Mouse (Mus musculus) heart, embryonic 16.5 days (tissue): ENCODE results near the gene Mfsd6l. TPM values are rescaled to one million over a fixed set of nuclear protein-coding genes. Genes with fewer than 3 reads are reported as not detected.

Source experiments
- ATAC-seq: fragments of 200-750 bp; cut with Nextera tagmentation; replicated peaks from 2 replicates; pipeline ENCODE4 v1.8.0; 2017; ENCODE audit warnings: moderate number of reproducible peaks; ENCODE audit not compliant: insufficient read depth, low FRiP score; ENCODE audit errors: extremely low read depth
- H3K27ac ChIP-seq: fragments of 300-500 bp; sonication (generic); 2 replicates; pipeline ENCODE4 v1.5.1; 2014; ENCODE audit warnings: mild to moderate bottlenecking, low read length, control low read depth, moderate library complexity
- H3K27me3 ChIP-seq: fragments of 300-500 bp; sonication (generic); 2 replicates; pipeline ENCODE4 v1.6.1; 2014; ENCODE audit warnings: low read length, mixed read lengths; ENCODE audit not compliant: control insufficient read depth, insufficient read depth
- H3K36me3 ChIP-seq: fragments of 300-500 bp; sonication (generic); 2 replicates; pipeline ENCODE4 v1.6.1; 2014; ENCODE audit not compliant: control insufficient read depth, insufficient read depth
- H3K4me1 ChIP-seq: fragments of 300-500 bp; sonication (generic); 2 replicates; pipeline ENCODE4 v1.6.1; 2014; ENCODE audit warnings: low read length, mixed read lengths; ENCODE audit not compliant: control insufficient read depth, insufficient read depth
- H3K4me2 ChIP-seq: fragments of 300-500 bp; sonication (generic); 2 replicates; pipeline ENCODE4 v1.6.1; 2014; ENCODE audit warnings: low read depth, mild to moderate bottlenecking, control low read depth, low read length
- H3K4me3 ChIP-seq: fragments of 300-500 bp; sonication (generic); 2 replicates; pipeline ENCODE4 v1.5.1; 2014; ENCODE audit warnings: mild to moderate bottlenecking, control low read depth, low read length
- H3K9ac ChIP-seq: fragments of 300-500 bp; sonication (generic); 2 replicates; pipeline ENCODE4 v1.6.1; 2014; ENCODE audit warnings: low read length, control low read depth
- H3K9me3 ChIP-seq: fragments of 300-500 bp; sonication (generic); replicated peaks from 2 replicates; pipeline ENCODE4 v1.6.1; 2016; ENCODE audit warnings: low read length; ENCODE audit not compliant: control insufficient read depth
- WGBS: fragments of 180-500 bp; shearing (Covaris S2); extraction: QIAGEN DNeasy Blood & Tissue Kit; methylation state at CpG from one replicate; pipeline ENCODE4 v1.1.7; 2014; 5-methylcytosine and 5-hydroxymethylcytosine counted together
- polyA plus RNA-seq: library from polyadenylated mRNA; unstranded; fragments of >200 nt; fragmentation: Nextera tagmentation; extraction: Ambion mirVana; gene quantifications from 2 replicates; pipeline ENCODE4 v1.2.1, GENCODE M21; 2015

Mfsd6l gene
- polyA plus RNA-seq, 1 experiment from 2014 or later, result 0.17 TPM

DNA sequence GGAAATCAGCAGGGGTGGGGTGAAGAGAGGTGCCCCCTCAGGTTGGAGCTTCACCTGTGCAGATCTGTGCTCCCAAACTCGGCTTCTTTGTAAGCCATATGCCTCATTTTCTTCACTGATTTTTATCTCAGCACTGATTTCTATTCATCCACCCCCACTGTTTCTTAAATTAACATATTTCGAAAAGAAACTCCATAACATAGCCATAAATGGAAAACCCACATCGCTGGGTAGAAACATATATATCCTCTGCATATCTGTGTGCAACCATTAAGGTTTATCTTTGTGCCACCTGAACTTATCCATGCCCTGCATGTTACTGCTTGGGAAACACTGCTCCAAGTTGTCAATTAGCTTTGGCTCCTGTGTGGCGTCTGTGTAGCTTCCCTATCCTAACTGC lies 29.5 kb upstream of the Mfsd6l start:
- no peak overlapping the region for H3K9ac ChIP-seq
- no peaks in the 10 kb centered on the region for H3K36me3 ChIP-seq
- H3K4me1 ChIP-seq, result no peaks in the 10 kb centered on the region
- H3K4me3 ChIP-seq, result no peak overlapping the region
- H3K9me3 ChIP-seq, result no peaks in the 10 kb centered on the region
- H3K27me3 ChIP-seq, result no peaks in the 10 kb centered on the region; the same call in 1 of the 2 replicates
- ATAC-seq, result no peak
- H3K27ac ChIP-seq, result no peak overlapping the region
- 71% methylated on average over 4 of the region's 4 CpGs for WGBS
- no peak overlapping the region for H3K4me2 ChIP-seq

DNA sequence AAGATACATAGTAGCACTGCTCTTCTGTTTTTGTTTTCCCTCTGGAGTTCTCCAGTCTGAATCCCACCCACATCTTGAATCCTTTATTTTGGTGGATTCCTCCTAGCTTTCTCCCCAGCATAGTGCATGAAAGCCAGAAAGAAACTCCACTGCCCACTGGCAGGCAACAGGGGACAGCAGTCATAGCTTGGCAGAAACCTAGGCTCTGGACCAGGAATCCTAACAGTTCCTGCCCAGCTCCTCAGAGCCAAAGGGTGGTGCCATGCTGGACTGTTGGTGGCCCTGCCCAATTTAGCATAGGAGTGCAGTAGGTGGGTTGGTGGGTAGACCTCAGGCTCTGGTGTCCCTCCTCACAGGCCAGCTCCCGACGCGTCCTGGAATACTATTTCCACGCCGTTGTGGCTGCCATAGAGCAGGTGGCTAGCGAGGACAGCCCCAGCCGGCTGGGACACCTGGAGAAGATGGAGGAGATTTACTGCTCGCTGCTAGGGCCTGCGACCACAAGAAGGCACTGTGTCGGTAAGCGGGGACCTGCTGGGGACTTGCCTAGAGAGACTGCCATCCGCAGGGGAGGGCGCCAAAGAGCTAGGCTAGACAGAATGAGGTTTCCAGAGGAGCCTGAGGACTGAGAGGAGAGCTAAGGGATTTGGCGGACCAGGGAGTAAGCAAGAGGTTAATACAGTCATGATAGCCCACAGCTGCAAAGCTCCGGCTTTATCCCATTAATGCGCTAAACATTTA lies 24.8 kb upstream of the Mfsd6l start:
- H3K4me1 ChIP-seq, result 0 out of 2 replicates have a peak, but pooled peaks cover 4% of the 10 kb centered on the region
- H3K9ac ChIP-seq, result no peak overlapping the region
- no peaks in the 10 kb centered on the region for H3K36me3 ChIP-seq
- no peaks in the 10 kb centered on the region; the same call in 1 of the 2 replicates for H3K27me3 ChIP-seq
- H3K4me2 ChIP-seq, result no peak overlapping the region
- no peaks in the 10 kb centered on the region for H3K9me3 ChIP-seq
- ATAC-seq, result peak; percentile 69; the same call in 1 of the 2 replicates
- H3K4me3 ChIP-seq, result no peak overlapping the region
- WGBS, result 30% methylated on average over 16 of the region's 16 CpGs
- H3K27ac ChIP-seq, result no peak overlapping the region

DNA sequence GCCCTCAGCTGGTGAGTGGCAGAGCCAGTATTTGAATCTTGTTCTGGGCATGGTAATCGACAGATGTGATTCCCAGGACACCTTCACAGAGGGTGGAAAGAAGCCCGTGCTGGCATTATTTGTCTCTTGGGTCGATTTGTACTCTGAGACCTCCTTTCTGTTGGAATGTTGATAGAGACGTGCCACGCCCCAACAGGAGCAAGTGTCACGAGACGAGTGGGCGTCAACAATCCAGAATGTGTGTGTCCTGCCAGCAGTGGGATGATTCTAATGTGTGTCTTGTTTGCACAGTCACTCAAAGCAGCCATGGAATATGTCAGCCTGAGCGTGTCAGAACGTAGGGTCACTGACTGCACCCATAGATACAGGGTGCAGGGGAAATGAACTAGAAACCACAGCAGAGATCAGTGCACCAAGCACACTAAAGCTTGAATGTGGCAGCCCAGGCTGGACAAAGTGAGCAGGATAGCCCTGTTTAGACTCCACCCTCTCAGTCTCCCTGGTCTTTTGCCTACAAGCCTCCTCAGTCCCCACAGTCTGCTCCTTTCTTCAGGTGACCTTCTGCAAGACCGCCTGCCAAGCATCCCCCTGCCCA lies 23.9 kb upstream of the Mfsd6l start:
- Histone ChIP-seq H3K4me3 (no peak overlapping the region), H3K27me3 (no peaks in the 10 kb centered on the region; the same call in 1 of the 2 replicates), H3K27ac (no peak overlapping the region), H3K4me1 (0 out of 2 replicates have a peak, but pooled peaks cover 4% of the 10 kb centered on the region), H3K36me3 (no peaks in the 10 kb centered on the region), H3K9ac (no peak overlapping the region), H3K9me3 (no peaks in the 10 kb centered on the region), H3K4me2 (no peak overlapping the region)
- WGBS, result 46% methylated on average over 11 of the region's 11 CpGs
- ATAC-seq, result no peak

GRCm38 (mm10) chr11:68532773-68533172 lies 23.2 kb upstream of the Mfsd6l start:
- H3K4me1 ChIP-seq, result 0 out of 2 replicates have a peak, but pooled peaks cover 4% of the 10 kb centered on the region
- WGBS, result 66% methylated on average over 5 of the region's 5 CpGs
- H3K4me3 ChIP-seq, result no peak overlapping the region
- H3K27ac ChIP-seq, result no peak overlapping the region
- no peak overlapping the region for H3K4me2 ChIP-seq
- no peaks in the 10 kb centered on the region for H3K36me3 ChIP-seq
- no peak for ATAC-seq
- no peak overlapping the region for H3K9ac ChIP-seq
- H3K27me3 ChIP-seq, result no peaks in the 10 kb centered on the region; the same call in 1 of the 2 replicates
- H3K9me3 ChIP-seq, result no peaks in the 10 kb centered on the region

DNA sequence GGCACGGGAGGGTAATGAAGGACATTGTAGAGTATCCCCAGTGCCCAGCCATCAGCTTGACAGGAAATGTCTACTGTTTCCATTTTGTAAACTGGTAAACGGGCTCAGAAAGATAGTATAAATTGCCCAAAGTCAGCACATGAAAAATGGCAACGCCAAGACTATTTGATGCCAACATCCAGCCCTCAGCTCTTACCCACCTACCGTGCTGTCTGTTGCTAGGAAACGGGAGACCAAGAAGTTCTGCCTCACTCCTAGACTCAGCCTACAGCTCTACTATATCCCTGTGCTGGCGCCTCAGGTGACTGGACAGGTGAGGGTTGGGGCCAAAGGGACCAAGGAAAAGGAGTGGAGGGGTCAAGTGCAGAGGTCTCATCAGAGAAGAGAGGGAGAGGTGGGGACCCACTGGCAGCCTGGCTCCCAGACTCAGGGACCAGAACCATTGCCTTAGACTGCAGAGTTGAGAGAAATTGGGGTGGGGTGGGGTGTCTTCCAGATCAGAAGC lies 22.0 kb upstream of the Mfsd6l start:
- Histone ChIP-seq H3K27me3 (no peaks in the 10 kb centered on the region; the same call in 1 of the 2 replicates), H3K27ac (no peak overlapping the region), H3K9me3 (no peaks in the 10 kb centered on the region), H3K4me2 (no peak overlapping the region), H3K4me3 (no peak overlapping the region), H3K4me1 (0 out of 2 replicates have a peak, but pooled peaks cover 4% of the 10 kb centered on the region), H3K9ac (no peak overlapping the region), H3K36me3 (no peaks in the 10 kb centered on the region)
- ATAC-seq, result no peak
- WGBS, result 82% methylated on average over 6 of the region's 6 CpGs

- Histone ChIP-seq H3K4me1 (0 out of 2 replicates have a peak, but pooled peaks cover 4% of the 10 kb centered on the region), H3K9ac (no peak overlapping the region), H3K27me3 (no peaks in the 10 kb centered on the region), H3K36me3 (no peaks in the 10 kb centered on the region), H3K4me3 (no peak overlapping the region), H3K27ac (no peak overlapping the region), H3K9me3 (no peaks in the 10 kb centered on the region), H3K4me2 (no peak overlapping the region)
- ATAC-seq, result no peak
- WGBS, result 40% methylated on average over 4 of the region's 4 CpGs
Observed at GRCm38 (mm10) chr11:68536026-68536425, 20.0 kb upstream of the Mfsd6l start.

GRCm38 (mm10) chr11:68536465-68536864 lies 19.5 kb upstream of the Mfsd6l start:
- Histone ChIP-seq H3K4me3 (no peak overlapping the region), H3K9me3 (no peaks in the 10 kb centered on the region), H3K36me3 (no peaks in the 10 kb centered on the region), H3K4me1 (0 out of 2 replicates have a peak, but pooled peaks cover 4% of the 10 kb centered on the region), H3K27me3 (no peaks in the 10 kb centered on the region), H3K9ac (no peak overlapping the region), H3K4me2 (no peak overlapping the region), H3K27ac (no peak overlapping the region)
- ATAC-seq, result no peak
- 54% methylated on average over 4 of the region's 4 CpGs for WGBS

DNA sequence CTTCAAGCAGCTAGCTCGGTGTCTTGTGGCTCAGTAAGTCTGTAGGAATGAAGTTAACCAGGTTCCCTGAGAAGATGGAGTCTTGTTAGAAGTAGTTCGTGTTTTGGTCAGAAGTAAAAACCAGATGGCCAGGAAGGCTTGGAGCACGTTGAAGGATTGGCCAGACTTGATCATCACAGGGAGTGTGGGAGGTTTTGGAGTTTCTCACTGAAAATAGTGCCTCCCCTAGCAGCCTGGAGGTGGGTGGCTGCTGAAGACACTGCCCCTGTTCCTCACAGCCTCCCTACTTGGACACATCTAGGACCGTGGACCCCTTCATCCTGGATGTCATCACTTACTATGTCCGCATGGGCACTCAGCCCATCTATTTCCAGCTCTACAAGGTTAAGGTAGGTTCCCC lies 16.4 kb upstream of the Mfsd6l start:
- Histone ChIP-seq H3K27me3 (no peaks in the 10 kb centered on the region), H3K4me1 (peaks cover under 1% of the 10 kb centered on the region), H3K4me3 (no peak overlapping the region), H3K9me3 (no peaks in the 10 kb centered on the region), H3K9ac (no peak overlapping the region), H3K27ac (no peak overlapping the region), H3K4me2 (no peak overlapping the region), H3K36me3 (no peaks in the 10 kb centered on the region)
- 56% methylated on average over 5 of the region's 5 CpGs for WGBS
- ATAC-seq, result no peak

GRCm38 (mm10) chr11:68544554-68544953 lies 11.4 kb upstream of the Mfsd6l start:
- peaks cover 14% of the 10 kb centered on the region for H3K4me1 ChIP-seq
- H3K27ac ChIP-seq, result peak overlapping the region; percentile 64
- no peaks in the 10 kb centered on the region for H3K36me3 ChIP-seq
- H3K4me2 ChIP-seq, result 0 out of 2 replicates have a peak overlapping the region, but pooled peaks have one; percentile 7
- H3K4me3 ChIP-seq, result no peak overlapping the region
- H3K9ac ChIP-seq, result no peak overlapping the region
- H3K9me3 ChIP-seq, result no peaks in the 10 kb centered on the region
- H3K27me3 ChIP-seq, result no peaks in the 10 kb centered on the region
- no peak for ATAC-seq
- 17% methylated on average over 8 of the region's 8 CpGs for WGBS
